Mouse (Mus musculus) liver, embryonic 14.5 days (tissue): ENCODE measurements at regions not wholly inside any gene's neighbourhood (a gene's known extent, or its start where the extent isn't known, plus 50 kb on each side); places are given as distances from the start of the nearest gene placed in this dataset.

ENCODE experiments used
- ATAC-seq: fragments of 200-750 bp; cut with Nextera tagmentation; 2 replicates; pipeline ENCODE4 v1.8.0; 2017; ENCODE audit warnings: moderate number of reproducible peaks, mild to moderate bottlenecking, moderate library complexity; ENCODE audit not compliant: insufficient read depth
- DNase-seq, 3 experiments: peaks; one replicate each; pipeline ENCODE4 v3.0.0-alpha.2; 2012 to 2013; ENCODE audit warnings: low read depth in 3 of 3, low spot score in 3 of 3
- H3K27ac ChIP-seq: fragments of 300-500 bp; sonication (generic); 2 replicates; pipeline ENCODE4 v1.5.1; 2014; ENCODE audit warnings: moderate library complexity, mild to moderate bottlenecking, control low read depth, inconsistent platforms
- H3K27me3 ChIP-seq: fragments of 300-500 bp; sonication (generic); 2 replicates; pipeline ENCODE4 v1.6.1; 2014; ENCODE audit warnings: mild to moderate bottlenecking, low read length, moderate library complexity; ENCODE audit not compliant: control insufficient read depth, insufficient read depth
- H3K36me3 ChIP-seq: fragments of 300-500 bp; sonication (generic); replicated peaks from 2 replicates; pipeline ENCODE4 v1.6.1; 2014; ENCODE audit warnings: low read depth; ENCODE audit not compliant: control insufficient read depth, insufficient read depth
- H3K4me1 ChIP-seq, 2 experiments: fragments of 200-500 bp in 1 of 2; fragments of 300-500 bp in 1 of 2; sonication (generic) in 1 of 2; replicated peaks; 2 replicates each; pipeline ENCODE4 v1.6.1; 2012 to 2014; ENCODE audit warnings: antibody characterized with exemption in 1 of 2, inconsistent platforms in 1 of 2, low read length in 1 of 2; ENCODE audit not compliant: control insufficient read depth in 2 of 2, insufficient read depth in 2 of 2
- H3K4me2 ChIP-seq: fragments of 300-500 bp; sonication (generic); 2 replicates; pipeline ENCODE4 v1.6.1; 2014; ENCODE audit warnings: low read depth, mild to moderate bottlenecking, control low read depth, moderate library complexity
- H3K4me3 ChIP-seq, 2 experiments: fragments of 200-500 bp in 1 of 2; fragments of 300-500 bp in 1 of 2; sonication (generic) in 1 of 2; 2 replicates each; pipeline ENCODE4 v1.5.1; 2012 to 2014; ENCODE audit warnings: low read depth in 2 of 2, low read length in 2 of 2, mild to moderate bottlenecking in 2 of 2, control low read depth in 1 of 2, inconsistent platforms in 1 of 2, moderate library complexity in 1 of 2; ENCODE audit not compliant: insufficient read depth in 1 of 2
- H3K9ac ChIP-seq: fragments of 300-500 bp; sonication (generic); replicated peaks from 2 replicates; pipeline ENCODE4 v1.6.1; 2014; ENCODE audit warnings: mild to moderate bottlenecking, control low read depth, moderate library complexity
- H3K9me3 ChIP-seq: fragments of 300-500 bp; sonication (generic); 2 replicates; pipeline ENCODE4 v1.6.1; 2016; ENCODE audit warnings: low read length, mixed read lengths; ENCODE audit not compliant: control insufficient read depth
- CTCF ChIP-seq: IDR thresholded peaks from 2 replicates; pipeline ENCODE4 v1.5.1; 2016; ENCODE audit warnings: antibody characterized with exemption, low read depth, control low read depth
- EP300 ChIP-seq: IDR thresholded peaks from 2 replicates; pipeline ENCODE4 v1.6.1; 2016; ENCODE audit warnings: antibody characterized with exemption, low read depth
- WGBS: fragments of 180-500 bp; shearing (Covaris S2); extraction: QIAGEN DNeasy Blood & Tissue Kit; methylation state at CpG from one replicate; pipeline ENCODE4 v1.1.7; 2014; ENCODE audit not compliant: insufficient replicate concordance; 5-methylcytosine and 5-hydroxymethylcytosine counted together

DNA sequence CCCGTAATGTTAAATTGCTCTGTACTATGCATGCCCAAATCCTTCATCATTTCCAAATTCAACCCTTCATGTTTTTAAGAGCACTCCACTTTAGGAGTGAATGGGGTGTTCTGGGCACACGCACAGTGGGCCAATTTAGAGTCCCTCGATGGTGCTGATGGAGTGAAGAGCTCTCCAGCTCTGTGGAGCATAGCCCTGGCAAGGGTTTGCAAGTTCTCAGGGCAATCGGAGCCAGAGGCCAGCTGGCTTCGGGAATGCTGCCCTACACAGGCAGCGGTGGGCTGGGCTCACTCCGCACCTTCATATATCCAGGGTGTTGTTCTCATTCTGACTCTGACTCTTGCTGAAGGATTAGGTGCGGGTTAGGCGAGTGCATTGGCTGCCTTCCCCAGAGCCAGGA, 549.5 kb downstream of the Vrk1 start:
- H3K9ac ChIP-seq: no peak overlapping the region
- no peak for DNase-seq
- 58% methylated on average over 9 of the region's 9 CpGs for WGBS
- no peak overlapping the region for H3K4me3 ChIP-seq
- TF ChIP-seq CTCF: no peak
- TF ChIP-seq EP300: no peak
- H3K36me3 ChIP-seq: no peaks in the 10 kb centered on the region
- ATAC-seq: no peak
- no peaks in the 10 kb centered on the region for H3K9me3 ChIP-seq
- no peak overlapping the region for H3K27ac ChIP-seq
- no peaks in the 10 kb centered on the region for H3K4me1 ChIP-seq
- H3K27me3 ChIP-seq: no peaks in the 10 kb centered on the region
- no peak overlapping the region for H3K4me2 ChIP-seq

DNA sequence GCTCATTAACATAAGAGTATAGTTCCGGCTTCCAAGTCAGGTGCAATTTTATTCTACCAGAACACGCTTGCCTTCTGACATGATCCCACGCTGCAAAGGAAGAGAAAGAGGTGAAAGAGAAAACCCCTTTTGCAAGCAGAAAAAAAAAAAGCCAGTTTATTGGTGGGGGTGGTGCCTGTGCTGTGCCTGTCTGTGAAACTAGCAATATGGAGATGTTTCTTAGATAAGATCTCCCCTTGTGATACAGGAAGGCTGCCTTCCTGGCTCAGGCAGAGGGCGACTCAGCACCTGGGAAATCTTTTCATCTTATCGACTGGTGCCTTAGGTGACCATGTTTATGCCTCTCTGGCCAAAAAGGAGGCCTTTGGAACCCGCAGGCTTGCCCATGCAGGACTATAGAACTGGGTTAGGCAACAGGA, 555.2 kb downstream of the Vrk1 start:
- no peaks in the 10 kb centered on the region for H3K36me3 ChIP-seq
- no peak for TF ChIP-seq EP300
- no peak for TF ChIP-seq CTCF
- WGBS: 18% methylated on average over 6 of the region's 6 CpGs

DNA sequence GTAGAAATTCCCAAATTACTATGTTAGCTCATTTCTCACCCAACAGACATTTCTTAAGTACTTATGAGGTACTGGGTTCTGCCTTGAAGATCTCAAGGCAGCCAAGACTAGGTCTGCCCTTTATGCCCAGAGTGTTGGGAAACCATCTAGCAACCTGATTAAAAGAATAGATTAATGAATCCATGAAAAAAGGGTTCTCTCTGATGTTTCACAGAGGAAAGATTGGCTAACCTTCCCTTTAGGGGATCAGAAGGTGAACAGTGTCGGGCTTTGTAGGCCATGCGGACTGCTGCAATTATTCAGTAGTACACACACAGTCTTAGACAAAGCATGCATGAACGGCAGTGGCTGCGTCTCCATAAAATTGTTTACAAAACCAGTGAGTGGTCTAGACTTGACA, 556.3 kb downstream of the Vrk1 start:
- WGBS: 72% methylated on average over 4 of the region's 4 CpGs
- no peak for ATAC-seq
- TF ChIP-seq EP300: no peak
- TF ChIP-seq CTCF: no peak
- Histone ChIP-seq H3K9me3 (no peaks in the 10 kb centered on the region), H3K4me2 (no peak overlapping the region), H3K4me3 (no peak overlapping the region), H3K27me3 (no peaks in the 10 kb centered on the region), H3K27ac (no peak overlapping the region), H3K9ac (no peak overlapping the region), H3K4me1 (no peaks in the 10 kb centered on the region), H3K36me3 (no peaks in the 10 kb centered on the region)
- DNase-seq: no peak

More for the DNA sequence above, 555.2 kb downstream of the Vrk1 start:
- H3K27ac ChIP-seq: no peak overlapping the region
- no peak for ATAC-seq
- no peak overlapping the region for H3K9ac ChIP-seq
- H3K4me2 ChIP-seq: no peak overlapping the region
- no peaks in the 10 kb centered on the region for H3K9me3 ChIP-seq
- no peaks in the 10 kb centered on the region for H3K27me3 ChIP-seq
- no peak overlapping the region for H3K4me3 ChIP-seq
- no peak for DNase-seq
- no peaks in the 10 kb centered on the region for H3K4me1 ChIP-seq

DNA sequence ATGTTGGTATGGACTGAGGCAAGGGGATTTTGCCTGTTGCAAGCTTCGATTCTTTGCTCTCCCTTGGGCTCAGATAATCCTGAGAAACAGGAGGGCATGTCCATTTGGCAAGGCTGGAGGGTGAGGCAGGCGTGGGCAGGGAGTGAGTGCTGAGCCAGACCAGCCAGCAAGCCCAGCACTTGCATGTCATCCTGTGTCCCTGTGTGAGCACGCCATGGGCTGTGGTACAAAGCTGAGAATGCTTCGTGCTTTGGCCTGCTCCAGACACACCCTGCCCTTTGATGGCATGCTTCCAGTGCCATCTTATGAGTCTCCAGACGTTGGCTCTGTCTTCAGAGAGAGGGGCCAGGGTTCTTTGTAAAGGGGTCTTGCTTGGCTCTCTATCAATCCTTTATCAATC, 557.1 kb downstream of the Vrk1 start:
- no peak overlapping the region for H3K9ac ChIP-seq
- H3K27me3 ChIP-seq: no peaks in the 10 kb centered on the region
- no peak overlapping the region for H3K27ac ChIP-seq
- no peak for DNase-seq
- no peaks in the 10 kb centered on the region for H3K9me3 ChIP-seq
- no peak for ATAC-seq
- no peak overlapping the region for H3K4me2 ChIP-seq
- H3K4me1 ChIP-seq: no peaks in the 10 kb centered on the region
- WGBS: 51% methylated on average over 5 of the region's 5 CpGs
- H3K36me3 ChIP-seq: no peaks in the 10 kb centered on the region
- H3K4me3 ChIP-seq: no peak overlapping the region
- TF ChIP-seq CTCF (no peak), EP300 (no peak)

DNA sequence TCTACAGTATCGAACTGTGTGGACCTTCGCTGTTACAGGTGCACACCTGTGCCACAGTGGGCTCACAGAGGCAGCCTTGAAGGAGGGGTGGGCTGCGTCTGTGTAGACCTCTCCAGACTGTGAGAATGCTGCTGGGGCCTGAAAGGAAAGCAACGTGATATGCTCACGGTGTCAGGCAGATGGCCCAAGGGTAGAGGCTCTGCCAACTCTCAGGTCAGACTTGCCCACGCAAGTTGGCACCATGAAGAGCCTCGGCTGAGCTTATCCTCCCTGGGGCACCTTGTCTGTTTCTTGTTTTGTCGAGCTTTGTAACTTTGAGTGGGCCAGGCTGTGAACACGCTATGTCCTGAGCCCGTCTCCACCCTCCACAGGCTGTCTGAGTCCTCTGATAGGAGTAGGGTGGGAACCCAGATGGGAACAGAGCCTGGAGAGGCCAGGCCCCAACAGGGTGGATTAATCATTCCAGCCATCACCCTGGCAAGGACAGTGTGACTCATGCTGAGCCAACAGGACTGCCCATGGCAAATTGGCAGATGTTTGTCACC, 558.6 kb downstream of the Vrk1 start:
- WGBS: 69% methylated on average over 10 of the region's 10 CpGs
- ATAC-seq: no peak

More for the DNA sequence above, 558.6 kb downstream of the Vrk1 start:
- no peak for DNase-seq
- Histone ChIP-seq H3K36me3 (no peaks in the 10 kb centered on the region), H3K4me3 (no peak overlapping the region), H3K9ac (no peak overlapping the region), H3K4me2 (no peak overlapping the region), H3K27ac (no peak overlapping the region), H3K27me3 (no peaks in the 10 kb centered on the region), H3K4me1 (no peaks in the 10 kb centered on the region), H3K9me3 (no peaks in the 10 kb centered on the region)
- TF ChIP-seq CTCF (no peak), EP300 (no peak)
